Mouse (Mus musculus) urinary bladder, adult 18-20 months (tissue): ENCODE results near the gene S1pr3.

Experiments used
- DNase-seq, 2 experiments: peaks; one replicate each; pipeline ENCODE4 v3.0.0; 2022; ENCODE audit warnings: low spot score in 2 of 2, mixed read lengths in 2 of 2

The S1pr3 gene

GRCm38 (mm10) chr13:51446550-51446949, 38.1 kb downstream of the S1pr3 start:
- DNase-seq: no peak

GRCm38 (mm10) chr13:51456190-51456878, 47.9 kb downstream of the S1pr3 start:
- no peak for DNase-seq

- no peak for DNase-seq
These were observed 55.9 kb downstream of the S1pr3 start for GRCm38 (mm10) chr13:51464294-51464693.

- no peak for DNase-seq
These were observed 57.8 kb downstream of the S1pr3 start for GRCm38 (mm10) chr13:51466117-51466841.

- DNase-seq: no peak
These were observed 60.3 kb downstream of the S1pr3 start for GRCm38 (mm10) chr13:51468697-51469250.
